Mouse (Mus musculus): ENCODE measurements around the gene Yeats2. TPM values are rescaled to one million over a fixed set of nuclear protein-coding genes. Genes with fewer than 3 reads are reported as not detected.

Yeats2 gene
- polyA plus RNA-seq (2015; fragmentation: Nextera tagmentation; extraction: Ambion mirVana), result 7.6 and 8.2 TPM in 2 replicates

GRCm38 (mm10) chr16:20140772-20141531, at the start of gene Yeats2:
Gene Yeats2 (plus strand): TSS chr16:20141063.

GRCm38 (mm10) chr16:20097069-20097710, 43.7 kb upstream of the Yeats2 start, which contains the start of gene Klhl24:
Gene Klhl24 (plus strand): TSS chr16:20097542.

DNA sequence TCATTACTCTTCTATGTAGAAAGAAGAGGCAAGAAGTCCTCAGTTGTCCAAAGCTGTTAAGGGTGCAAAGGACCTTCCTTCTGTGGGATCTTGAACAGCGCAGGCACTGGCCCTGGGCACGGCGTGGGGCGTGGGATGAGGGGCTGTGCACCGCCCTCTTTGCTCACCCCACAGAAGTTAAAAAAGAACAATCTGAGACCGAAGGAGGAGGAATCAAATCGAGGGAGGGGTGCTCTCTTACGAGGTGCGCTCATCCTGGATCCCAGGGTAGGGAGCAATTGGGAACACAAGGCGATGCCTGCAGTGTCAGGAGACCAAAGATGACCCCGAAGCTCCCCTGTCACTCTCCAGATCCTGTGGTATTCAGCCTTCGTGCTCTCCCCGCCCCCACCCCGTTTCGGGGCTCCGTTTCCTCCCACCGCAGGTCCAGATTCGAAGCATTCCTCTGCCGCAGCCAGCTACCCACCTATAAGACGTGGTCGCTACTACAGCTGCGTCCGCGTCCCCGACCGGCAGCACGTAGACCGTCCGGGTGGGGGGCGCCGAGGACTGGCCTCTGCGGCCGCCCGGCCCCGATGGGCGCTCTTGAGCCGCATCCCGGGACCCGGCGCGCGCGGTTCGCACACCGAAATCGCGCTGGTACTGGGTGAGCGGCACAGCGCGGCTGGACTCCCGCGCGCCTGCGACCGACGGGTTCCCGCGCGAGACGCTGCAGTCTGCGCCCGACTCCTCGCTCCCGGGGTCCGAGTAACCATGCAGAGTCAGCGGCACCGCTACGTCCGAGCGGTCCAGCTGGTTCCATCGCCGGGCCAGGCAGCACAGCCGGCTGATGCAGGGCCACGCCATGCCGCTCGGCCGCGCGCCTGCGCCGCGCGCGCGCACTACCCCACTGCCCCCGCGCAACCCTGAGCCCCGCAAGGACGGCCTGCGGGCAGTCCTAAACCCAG, 99.9 kb downstream of the Yeats2 start, which contains the start of gene Map6d1:
Map6d1 (minus strand) TSS at position 891 of the 947 bp plus-strand sequence.

Other genes starting within 250 kb of the Yeats2 start
- 3.7 and 6.5 TPM in 2 replicates for gene Klhl6, start 158.0 kb upstream of the Yeats2 start, polyA plus RNA-seq (2015; fragmentation: Nextera tagmentation; extraction: Ambion mirVana)
- gene Klhl24, start 43.5 kb upstream of the Yeats2 start, polyA plus RNA-seq (2015; fragmentation: Nextera tagmentation; extraction: Ambion mirVana), result 15.0 and 15.5 TPM in 2 replicates
- 0.07 and 0.25 TPM in 2 replicates for gene Map6d1, start 100.3 kb downstream of the Yeats2 start, polyA plus RNA-seq (2015; fragmentation: Nextera tagmentation; extraction: Ambion mirVana)
- 89.9 and 90.8 TPM in 2 replicates for gene Parl, start 161.3 kb downstream of the Yeats2 start, polyA plus RNA-seq (2015; fragmentation: Nextera tagmentation; extraction: Ambion mirVana)
- gene Cyp2ab1, start 184.3 kb downstream of the Yeats2 start, polyA plus RNA-seq (2015; fragmentation: Nextera tagmentation; extraction: Ambion mirVana), result 0.06 and 0.07 TPM in 2 replicates